Mouse (Mus musculus) CH12F3 (cell line): ENCODE data around the gene Numb.

Experiments
- in situ Hi-C: fragments of 300-500 bp; cut with MboI; formaldehyde crosslinking; loops from 2 replicates; pipeline ENCODE4 v1.14.3; 2020; ENCODE audit warnings: low sequenced_read_pairs

The Numb gene

DNA sequence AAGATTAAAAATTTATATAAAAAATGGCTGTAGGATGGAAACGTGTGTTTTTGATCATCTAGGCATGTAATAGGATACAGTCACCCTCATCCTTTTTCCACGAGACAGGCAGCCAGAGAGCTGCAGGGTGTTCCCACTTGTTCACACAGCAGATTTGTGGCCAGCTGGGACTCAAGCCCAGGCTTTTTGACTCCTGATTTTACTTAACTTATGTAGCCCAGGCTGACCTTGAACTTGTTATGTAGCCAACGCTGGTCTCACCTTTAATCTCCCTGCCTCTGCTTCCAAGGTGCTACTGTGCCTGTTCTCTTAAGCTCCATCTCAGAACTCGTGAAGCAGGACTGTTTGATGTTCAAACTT lies 132.0 kb downstream of the Numb start:
- in situ Hi-C loops, result no loop called here

DNA sequence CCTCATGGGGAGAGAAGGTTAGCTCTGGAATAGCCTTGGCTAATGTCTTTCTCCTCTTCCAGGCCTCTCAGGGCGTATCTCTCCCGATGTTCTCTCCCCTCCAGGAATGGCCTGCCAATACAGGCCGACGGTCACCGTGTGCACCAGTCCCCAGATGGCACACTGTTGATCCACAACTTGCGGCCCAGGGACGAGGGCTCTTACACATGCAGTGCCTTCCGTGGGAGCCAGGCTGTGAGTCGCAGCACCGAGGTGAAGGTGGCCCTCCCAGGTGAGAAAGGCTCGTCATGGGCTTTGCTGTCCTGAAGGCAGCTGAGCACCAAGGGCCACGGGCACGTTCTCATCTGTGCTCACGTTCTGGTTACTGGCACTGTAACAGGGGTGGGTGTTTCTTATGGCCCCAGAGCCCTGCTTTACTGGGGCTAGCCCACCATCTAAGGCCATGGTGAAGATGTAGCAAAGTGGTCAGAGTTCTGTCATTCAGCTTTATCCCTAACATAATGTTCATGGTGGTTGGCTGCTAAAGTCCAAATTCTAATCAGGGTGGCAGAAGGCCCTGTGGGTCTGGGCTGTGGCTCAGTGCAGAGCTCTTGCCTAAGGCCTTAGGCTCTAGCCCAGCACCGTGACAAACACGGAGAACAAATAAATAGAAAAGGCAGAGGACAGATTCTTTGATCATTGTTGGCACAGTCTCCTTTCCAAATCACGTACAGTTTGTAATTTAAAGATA lies 132.5 kb downstream of the Numb start:
- in situ Hi-C loops, result no loop called here

DNA sequence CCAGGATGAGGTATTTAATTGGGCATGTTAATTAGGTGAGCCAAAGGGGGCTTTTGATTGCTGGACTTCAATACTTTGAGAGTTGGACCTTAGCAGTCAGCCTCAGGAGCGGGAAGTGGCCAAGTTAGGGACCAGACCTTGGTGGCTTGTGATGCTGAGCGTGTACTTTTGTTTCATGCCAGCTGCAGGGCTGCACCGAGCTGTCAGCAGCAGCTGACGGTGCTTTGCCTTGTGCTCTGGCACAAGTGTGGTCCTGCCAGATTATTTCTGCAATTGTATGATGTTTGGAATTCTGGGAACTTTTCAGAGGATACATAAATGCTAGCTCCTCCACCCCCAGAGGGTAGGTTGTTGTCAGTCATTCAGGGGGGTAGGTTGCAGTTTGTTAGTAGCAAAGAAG lies 136.4 kb downstream of the Numb start:
- in situ Hi-C loops, result no loop called here

DNA sequence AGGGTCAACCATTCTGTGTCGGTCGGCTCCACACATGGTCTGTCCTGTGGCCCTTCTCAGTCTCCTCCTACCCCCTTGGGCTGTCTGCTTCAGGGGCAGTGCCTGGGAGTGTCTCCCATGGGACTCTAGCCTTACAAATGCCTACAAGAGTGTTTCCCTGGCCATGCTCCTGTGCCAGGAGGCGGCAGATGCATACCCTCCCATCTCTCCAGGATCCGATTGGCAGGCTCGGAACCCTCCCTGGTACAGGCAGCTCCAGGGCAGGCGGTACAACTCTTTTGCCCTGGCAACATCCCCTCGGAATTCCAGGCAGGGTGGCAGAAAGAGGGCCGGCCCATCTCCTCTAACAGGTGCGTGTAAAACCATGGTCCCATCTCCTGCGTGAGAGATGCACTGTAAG lies 139.1 kb downstream of the Numb start:
- in situ Hi-C loops, result no loop called here

DNA sequence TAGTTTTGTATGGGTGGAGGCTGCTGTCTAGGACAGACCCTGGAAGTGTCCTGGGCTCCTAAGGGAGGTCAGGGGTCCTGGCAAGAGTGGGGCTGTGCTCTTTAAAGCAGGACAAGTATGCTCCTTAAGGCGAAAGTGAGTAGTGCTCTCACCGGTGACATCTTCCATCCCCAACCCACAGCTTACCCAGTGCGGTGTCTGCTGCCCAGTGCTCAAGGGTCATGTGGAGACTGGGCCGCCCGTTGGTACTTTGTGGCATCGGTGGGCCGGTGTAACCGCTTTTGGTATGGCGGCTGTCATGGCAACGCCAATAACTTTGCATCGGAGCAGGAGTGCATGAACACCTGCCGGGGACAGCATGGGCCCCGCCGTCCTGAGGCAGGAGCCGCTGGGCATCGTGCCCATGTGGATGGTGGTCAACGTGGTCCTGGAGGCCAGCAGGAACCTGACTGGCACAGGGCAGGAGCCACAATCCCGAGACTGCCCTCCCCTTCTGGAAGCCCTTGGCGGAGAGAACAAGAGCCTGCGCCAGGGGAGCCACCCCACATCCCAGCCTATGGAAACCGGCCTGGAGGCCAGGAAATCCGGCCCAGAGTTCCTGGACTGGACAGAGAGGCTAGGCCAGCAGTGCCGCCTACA lies 140.0 kb downstream of the Numb start:
- in situ Hi-C loops, result no loop called here

DNA sequence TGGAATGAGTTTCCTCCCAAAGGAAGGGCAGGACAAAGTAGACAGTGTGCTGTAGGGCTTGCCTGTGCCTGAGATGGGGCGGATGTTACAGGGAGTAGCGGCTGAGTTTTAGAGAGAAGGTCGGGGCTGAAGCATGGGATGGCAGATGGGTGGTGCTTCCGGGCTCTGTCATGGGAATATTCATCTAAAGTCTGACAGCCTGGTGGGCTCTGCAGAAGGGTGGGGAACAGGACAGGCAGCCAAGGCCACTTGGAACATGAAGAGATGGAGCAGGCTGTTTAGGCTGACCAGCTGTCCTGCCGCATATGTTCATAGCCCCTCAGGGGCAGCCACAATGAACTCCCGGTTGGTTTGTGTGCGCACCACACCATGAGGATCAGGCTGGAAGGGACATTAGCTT lies 140.5 kb downstream of the Numb start:
- in situ Hi-C loops, result no loop called here

DNA sequence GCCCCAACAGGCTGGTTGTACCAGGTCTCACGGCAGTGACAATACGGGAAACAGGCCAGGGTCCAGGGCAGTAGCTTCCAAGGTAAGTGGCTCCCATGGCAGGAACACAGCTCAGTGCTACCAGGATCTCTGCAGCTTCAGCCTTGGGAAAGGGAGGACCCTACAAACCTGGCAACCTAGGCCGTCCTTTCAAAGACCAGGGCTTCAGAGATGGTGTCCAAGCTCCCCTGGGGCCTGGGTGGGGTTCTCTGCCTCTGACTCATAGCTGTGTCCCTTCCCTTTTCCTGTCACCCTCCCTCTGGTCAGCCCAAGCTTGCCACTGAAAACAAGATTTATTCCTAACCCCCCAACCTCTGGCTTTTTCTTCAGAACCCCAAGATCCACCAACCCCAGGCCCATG lies 141.6 kb downstream of the Numb start:
- in situ Hi-C loops, result no loop called here

DNA sequence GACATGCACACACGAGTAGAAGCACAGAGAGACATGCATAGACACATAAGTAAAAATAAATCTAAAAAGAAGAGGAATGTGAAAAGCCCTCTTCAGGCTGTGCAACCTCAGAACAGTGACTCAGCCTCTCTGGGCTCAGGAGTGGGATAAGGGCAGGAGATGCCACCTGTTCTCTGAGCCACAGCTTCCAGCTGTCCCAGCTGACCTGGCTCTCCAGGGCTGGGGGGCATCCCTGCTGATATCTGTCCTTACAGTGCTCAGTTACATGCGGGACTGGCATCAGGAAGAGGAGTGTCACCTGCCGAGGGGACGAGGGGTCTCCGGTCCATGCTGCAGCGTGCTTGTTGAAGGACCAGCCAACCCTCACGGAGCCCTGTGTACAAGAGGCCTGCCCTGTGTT lies 145.0 kb downstream of the Numb start:
- in situ Hi-C loops, result no loop called here

DNA sequence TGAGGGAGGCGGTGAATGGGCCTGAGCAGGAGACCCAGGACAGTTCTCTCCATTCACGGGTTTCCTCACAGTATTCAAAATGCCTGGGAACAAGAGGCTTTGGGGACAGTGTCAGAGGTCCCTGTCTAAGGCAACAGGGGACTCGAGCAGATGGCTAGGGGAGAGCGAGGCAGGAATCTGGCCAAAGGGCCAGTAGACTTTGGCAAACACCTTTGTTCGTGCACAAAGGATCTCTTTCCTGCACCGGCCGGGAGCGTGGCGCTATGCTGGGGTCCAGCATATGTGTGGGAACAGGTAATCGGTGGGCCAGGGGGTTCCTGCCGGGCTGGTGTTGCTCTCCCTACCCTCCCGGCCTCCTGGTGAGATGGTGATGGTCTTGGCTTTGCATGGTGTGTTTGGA lies 146.1 kb downstream of the Numb start:
- in situ Hi-C loops, result no loop called here

DNA sequence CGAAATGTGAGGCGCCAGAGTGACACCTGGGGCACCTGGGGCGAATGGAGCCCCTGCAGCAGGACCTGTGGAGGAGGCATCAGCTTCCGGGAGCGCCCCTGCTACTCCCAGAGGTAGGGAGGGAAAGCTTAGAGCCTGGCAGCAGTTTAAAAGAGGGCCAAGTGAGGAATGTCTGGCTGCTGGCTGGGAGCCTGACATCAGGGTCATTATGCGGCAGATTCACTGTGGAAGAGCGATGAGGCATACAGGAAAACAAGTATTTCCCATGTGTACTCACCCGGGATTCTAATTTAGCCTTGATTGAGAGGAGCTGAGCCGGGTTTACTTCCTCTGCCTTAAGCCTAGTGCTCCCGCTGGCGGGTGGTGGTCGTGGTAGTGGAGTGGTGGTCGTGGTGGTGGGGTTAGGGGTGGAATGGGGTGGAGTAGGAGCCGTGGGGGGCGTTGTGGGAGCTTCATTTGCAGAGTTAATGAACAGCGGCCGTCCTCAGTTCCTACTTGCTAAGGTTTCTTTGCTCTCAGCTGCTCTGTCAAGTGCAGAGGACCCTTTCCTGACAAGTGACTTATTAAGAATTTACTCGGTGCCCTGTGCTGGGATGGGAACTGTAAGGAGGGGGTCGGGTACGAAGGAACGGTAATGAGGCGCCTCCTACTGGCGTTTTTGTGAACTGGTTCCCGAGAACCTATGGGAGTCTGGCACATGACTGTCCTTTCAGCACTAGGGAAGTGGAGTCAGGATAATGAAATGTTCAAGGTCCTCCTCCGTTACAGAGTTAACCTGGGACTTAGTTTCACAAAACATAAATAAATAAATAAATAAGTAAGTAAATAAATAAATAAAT lies 151.1 kb downstream of the Numb start:
- in situ Hi-C loops, result no loop called here

DNA sequence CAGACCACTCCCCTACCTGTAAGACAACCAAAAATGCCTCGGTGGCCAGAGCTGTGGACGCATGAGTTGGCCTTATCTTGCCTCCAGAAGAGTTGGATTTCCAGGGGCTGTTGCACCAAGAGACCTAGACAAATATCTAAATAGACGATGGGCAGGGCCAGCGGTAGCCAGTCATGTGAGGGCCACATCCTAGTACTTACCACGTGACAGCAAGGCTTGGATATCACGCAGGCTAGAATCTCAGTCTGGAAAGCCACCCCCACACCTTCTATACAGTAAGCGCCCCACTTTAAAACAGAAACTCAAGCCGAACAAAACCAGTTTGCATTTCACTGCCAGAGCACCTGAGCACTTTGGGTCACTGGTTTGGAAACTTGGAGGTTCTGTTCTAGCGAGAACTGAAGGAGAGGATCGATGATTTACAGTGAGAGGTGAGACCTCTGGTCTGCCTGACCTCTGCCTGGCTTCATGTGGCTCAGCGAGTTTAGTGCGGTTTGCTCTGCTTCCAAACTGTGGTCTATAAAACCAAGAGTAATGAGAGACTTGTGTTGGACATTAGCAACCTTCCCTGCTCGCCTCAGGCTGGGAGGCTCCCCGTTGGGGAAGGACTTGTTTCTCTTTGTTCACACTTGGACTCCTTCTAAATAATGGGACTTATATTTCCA lies 153.4 kb downstream of the Numb start:
- in situ Hi-C loops, result no loop called here

DNA sequence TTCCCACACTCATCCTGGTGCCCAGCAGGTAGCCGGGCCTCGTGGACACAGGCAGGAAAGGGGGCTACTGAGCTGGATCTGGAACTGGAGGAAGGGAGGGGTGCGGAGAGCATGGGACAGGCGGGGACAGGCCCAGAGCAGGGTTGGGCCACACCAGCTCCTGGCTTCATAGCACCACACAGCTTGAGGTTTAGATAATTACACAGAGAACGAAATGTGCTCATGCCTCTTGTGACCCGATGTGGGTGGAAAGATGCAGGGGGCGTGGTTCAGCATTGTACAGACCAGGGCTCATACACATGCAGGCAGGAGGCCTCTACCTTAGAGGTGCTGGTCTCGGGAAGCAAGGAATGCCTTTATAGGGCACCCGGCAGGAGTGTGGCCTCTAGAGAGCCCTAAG lies 153.9 kb downstream of the Numb start:
- in situ Hi-C loops, result no loop called here

DNA sequence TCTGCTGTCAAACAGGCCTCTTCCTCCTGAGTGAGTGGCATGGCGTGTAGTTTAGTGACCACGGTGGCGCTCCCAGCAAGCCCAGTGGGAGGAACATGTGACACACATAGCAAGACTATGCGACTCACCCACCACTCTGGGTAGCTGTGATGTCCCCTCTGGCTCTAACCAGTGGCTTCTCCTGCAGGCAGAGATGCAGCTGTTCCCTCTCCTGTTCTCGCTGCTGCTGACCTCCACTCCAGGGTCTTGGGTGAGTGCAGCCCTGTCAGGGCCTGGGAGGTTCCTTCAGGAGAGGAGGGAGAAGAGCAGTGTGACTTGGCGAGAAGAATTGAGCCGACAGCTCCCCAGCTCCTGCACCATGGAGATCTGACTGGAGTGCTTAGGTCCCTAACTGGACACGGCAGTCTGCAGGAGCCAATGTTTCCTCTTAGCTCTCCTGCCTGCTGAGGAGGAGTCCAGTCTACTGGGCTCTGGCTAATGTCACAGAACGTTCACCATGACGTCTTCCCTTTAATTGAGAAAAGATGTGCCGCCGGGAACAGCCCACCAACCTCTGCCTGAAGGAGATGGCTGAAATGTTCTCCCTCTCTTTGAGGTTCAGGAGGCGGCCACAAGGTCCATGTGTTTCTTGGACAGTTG lies 155.7 kb downstream of the Numb start:
- in situ Hi-C loops, result no loop called here

DNA sequence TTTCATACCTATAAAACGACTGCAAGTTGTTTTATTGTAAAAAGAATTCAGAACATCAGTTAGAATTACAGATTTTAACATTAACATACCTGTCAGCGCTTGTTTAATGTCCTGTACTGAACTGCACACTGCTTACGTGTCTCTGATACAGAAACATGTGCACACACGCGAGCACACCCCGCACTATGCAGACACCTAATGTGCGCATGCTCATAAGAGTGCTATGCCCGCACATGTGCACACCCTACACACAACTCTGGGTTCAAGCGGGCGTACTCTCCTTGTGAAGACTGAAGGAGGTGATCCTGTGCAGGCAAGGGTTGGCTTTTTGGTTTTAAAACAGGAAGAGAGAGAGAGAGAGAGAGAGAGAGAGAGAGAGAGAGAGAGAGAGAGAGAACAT lies 157.2 kb downstream of the Numb start:
- in situ Hi-C loops, result no loop called here

DNA sequence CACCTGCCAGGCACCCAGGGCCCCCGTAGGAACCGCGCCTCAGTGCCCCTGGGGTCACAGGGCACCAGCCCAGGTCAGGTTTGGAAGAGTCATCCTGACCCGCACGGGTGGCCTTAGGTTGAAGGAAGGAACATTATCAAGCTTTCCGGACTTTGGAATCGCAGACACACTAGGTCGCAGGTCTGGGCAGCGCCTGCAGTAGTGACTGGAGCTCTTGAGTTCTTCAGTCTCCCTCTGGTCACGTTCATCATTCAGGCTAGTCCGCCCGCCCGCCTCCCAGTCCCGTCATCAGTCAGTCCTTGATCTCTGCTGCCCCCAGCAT lies 157.7 kb downstream of the Numb start:
- in situ Hi-C loops, result no loop called here

DNA sequence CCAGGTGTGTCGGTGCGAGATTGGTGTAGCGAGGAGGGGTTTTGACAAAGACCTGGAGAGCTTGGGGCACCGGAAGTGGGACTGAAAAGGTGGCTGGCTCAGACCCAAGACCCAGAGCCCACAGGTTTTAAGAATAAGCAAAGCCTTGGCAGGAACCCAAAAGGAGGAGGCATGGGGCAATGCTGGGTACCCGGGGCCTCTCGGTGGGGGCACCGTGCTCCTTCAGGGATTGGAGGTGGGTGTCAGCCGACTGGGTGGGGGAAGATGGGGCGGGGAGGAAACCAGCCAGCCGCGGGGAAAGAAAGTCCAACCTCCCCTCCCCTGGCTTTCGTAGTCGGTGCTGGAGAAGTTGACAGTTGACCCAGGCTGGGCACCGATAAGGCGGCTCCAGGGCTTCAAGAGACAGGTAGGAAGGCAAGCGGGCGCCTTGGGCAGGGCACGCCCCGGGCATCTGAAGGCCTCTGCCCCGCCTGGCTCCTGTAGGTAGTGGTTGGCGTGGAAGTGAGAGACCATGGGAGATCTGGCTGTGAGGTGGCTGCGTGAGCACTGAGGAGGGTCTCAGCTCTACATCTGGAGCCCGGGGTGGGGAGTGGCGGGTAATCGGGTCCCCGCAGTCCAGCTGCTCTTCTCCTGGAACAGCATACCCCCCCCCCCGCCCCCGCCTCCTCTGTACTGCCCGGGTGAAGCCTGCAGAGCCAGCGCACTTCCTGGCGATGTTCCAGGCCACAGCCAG lies 158.3 kb downstream of the Numb start, which contains the start of gene Papln:
Papln (plus strand) TSS at position 324 of the 733 bp plus-strand sequence.
- in situ Hi-C loops, result no loop called here

DNA sequence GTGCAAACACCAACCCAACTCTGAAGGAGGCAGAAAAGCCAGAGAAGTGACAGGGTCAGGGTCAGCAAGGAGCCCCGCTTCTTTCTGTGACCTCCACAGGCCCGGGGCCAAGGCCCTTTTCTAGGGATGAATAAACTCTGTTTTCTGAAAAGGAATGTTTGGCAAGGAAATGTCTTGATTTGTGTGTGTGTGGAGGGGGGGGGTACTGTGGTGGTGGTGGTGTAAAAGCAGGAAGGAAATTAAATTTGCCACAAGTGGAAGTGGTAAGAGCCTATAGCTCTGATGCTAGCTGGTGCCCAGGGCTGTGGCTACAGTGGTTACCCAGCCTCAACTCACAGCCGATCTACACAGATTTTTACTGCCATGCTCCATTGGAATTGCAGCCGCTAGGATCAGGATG lies 159.0 kb downstream of the Numb start:
- in situ Hi-C loops, result no loop called here

DNA sequence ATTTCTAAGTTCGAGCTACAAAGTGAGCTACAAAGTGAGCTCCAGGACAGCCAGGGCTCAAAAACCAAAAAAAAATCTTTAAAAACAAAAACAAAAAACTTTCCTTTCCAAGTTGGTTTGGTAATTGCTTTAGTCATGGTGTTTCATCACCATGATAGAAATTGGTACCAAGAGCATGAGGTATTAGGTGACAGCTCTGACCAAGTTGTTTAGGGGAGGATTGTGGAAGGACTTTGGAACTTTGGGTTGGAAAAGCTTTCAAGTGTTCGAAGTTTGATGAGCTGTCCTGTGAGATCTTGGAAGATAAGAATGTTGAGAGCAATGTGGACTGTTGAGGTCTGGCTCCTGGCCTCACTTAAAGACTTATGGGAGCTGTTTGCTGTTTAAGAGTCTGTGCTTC lies 161.5 kb downstream of the Numb start:
- in situ Hi-C loops, result no loop called here

DNA sequence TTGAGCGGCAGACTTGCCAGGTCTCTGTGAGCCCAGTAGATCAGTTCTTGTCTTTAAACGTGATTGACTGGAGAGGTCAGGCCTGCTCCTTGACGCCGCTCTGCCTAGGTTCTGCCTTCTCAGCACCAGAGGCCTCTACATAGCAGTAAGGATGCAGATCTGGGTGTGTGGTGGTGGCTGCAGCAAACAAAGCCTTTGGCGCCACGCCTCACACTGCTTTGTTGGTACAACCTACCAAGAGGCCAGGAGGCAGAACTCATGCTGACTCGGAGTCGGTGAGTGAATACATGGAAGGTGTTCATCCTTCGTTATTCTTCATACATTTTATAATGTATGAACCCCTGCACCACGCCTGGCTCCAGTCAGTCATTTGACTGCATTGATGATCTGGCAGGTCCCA lies 163.0 kb downstream of the Numb start:
- in situ Hi-C loops, result no loop called here

DNA sequence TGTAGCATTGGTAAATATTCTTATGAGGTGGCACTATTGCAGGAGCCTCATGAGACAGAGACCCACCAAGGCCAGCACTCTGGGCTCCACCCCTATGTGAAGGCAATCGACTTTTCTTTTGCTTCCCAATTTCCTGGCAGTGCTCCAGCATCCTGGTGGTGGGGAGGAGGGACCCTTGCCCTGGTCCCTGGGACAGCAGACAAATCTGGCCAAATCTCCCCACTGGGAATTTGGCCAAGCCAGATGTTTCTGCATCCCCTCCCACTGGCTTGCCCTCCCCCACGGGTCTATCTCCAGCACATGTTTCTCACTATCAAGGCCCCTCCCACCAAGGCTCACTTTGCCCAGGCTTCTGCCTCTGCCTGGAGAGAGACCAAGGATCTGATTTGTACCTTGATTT lies 169.2 kb downstream of the Numb start:
- in situ Hi-C loops, result no loop called here
